Mouse (Mus musculus): ENCODE measurements around the gene Col1a1.

DNA sequence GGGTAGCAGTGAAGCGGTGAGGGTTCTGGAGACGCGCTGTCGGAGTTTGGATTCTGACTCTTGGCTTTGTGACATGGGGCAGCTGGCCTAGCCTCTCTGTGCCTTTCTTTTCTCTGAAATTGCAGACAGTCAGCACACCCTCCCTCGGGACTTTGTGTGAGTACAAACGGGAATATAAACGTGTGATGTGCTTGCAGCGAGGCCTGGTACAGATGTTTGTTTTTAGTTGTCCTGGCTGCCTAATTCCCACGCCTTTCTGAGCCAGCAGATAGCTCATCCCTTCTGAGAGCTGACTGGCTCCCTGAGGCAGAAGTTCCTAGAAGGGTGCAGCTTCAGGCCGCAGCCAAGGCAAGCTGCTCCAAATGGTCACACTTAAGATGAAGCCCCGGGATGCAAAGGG lies 9.6 kb upstream of the Col1a1 start:
- no peak for TF ChIP-seq CTCF (IDR thresholded peaks at IDR 0.05; ENCODE audit: control insufficient read depth, insufficient read depth, insufficient read length)
- no peak for TF ChIP-seq MYOG (IDR thresholded peaks at IDR 0.05; ENCODE audit: control insufficient read depth, extremely low read depth, insufficient read length)
- no peak for TF ChIP-seq FOSL1 (IDR thresholded peaks at IDR 0.05; ENCODE audit: insufficient read depth, low read length, poor library complexity, severe bottlenecking)
- no peak for TF ChIP-seq USF1 (IDR thresholded peaks at IDR 0.05; ENCODE audit: low read depth)
- TF ChIP-seq CEBPB (IDR thresholded peaks at IDR 0.05; ENCODE audit: low read depth), result no peak
- TF ChIP-seq MAX (IDR thresholded peaks at IDR 0.05), result no peak
- TF ChIP-seq MYOD1 (IDR thresholded peaks at IDR 0.05; ENCODE audit: control insufficient read depth, insufficient read length, low read depth), result no peak

Data from C2C12 (cell line).